In genomic region chr1:170147651-170148448, GRCm38 (mm10) we compare ENCODE assay signal across 12 mouse cellular contexts. TPM values are rescaled to one million over a fixed set of nuclear protein-coding genes. Genes with fewer than 3 reads are reported as not detected.
DNase-seq lines count a peak whose midpoint lies in the region; ATAC-seq lines count a peak whose summit lies in the region.
"Had no signal": no experiment of that assay in that cellular context is flagged by ENCODE, and none has a peak within 500 bp of the region (broad histone marks: within the 10 kb centered on the region; RNA-seq: fewer than 3 reads in every experiment).

No protein-coding gene starts in this region.

- H3K36me3 ChIP-seq in heart, embryonic 13.5 days, result peaks cover 84% of the 10 kb centered on the region
- H3K36me3 ChIP-seq in heart, embryonic 11.5 days (ENCODE audit: control insufficient read depth, insufficient read depth, low read length), result peaks cover 11% of the 10 kb centered on the region
- H3K36me3 ChIP-seq in liver, embryonic 12.5 days, result peaks cover 72% of the 10 kb centered on the region
- peaks cover 20% of the 10 kb centered on the region for H3K36me3 ChIP-seq in stomach, embryonic 16.5 days (ENCODE audit: control insufficient read depth, insufficient read depth, low read length)

- H3K4me2 ChIP-seq in heart, embryonic 13.5 days, result no peak overlapping the region
- no peak overlapping the region for H3K4me2 ChIP-seq in heart, embryonic 11.5 days
- H3K4me2 ChIP-seq in liver, embryonic 12.5 days, result peak overlapping the region; percentile 43
- no peak overlapping the region for H3K4me2 ChIP-seq in stomach, embryonic 16.5 days (ENCODE audit: low read depth, low read length)

- WGBS in heart, embryonic 13.5 days, result 75% methylated on average over 9 of the region's 9 CpGs
- WGBS in heart, embryonic 11.5 days (ENCODE audit: insufficient replicate concordance), result 79% methylated on average over 9 of the region's 9 CpGs
- WGBS in liver, embryonic 12.5 days (ENCODE audit: insufficient replicate concordance), result 52% methylated on average over 9 of the region's 9 CpGs
- 78% methylated on average over 9 of the region's 9 CpGs for WGBS in stomach, embryonic 16.5 days

- H3K9me3 ChIP-seq in heart, embryonic 13.5 days, result no peaks in the 10 kb centered on the region
- no peaks in the 10 kb centered on the region for H3K9me3 ChIP-seq in heart, embryonic 11.5 days (replicated peaks; ENCODE audit: control insufficient read depth, low read length)
- no peaks in the 10 kb centered on the region for H3K9me3 ChIP-seq in liver, embryonic 12.5 days (replicated peaks)
- H3K9me3 ChIP-seq in stomach, embryonic 16.5 days (replicated peaks; ENCODE audit: control insufficient read depth, low read length), result no peaks in the 10 kb centered on the region

- H3K4me1 ChIP-seq in heart, embryonic 13.5 days, result peaks cover 15% of the 10 kb centered on the region
- H3K4me1 ChIP-seq in heart, embryonic 11.5 days (ENCODE audit: control insufficient read depth, insufficient read depth, low read length), result peaks cover 6% of the 10 kb centered on the region; the same call in 1 of the 2 replicates
- peaks cover 29% of the 10 kb centered on the region for H3K4me1 ChIP-seq in liver, embryonic 12.5 days
- H3K4me1 ChIP-seq in stomach, embryonic 16.5 days (ENCODE audit: control insufficient read depth, insufficient read depth, low read length), result 0 out of 2 replicates have a peak, but pooled peaks cover 3% of the 10 kb centered on the region

- peak; percentile 45 for DNase-seq in NIH3T3 (ENCODE audit: low read depth)
- no peak for DNase-seq in embryo, embryonic 11 days
- DNase-seq in cerebellum, adult 11-12 months, result no peak
- no peak for DNase-seq in right cerebral cortex, postnatal 4 days
- DNase-seq: cerebellum, adult 9-10 months had no signal

- peak overlapping the region; percentile 43; the same call in 1 of the 2 replicates for H3K27ac ChIP-seq in heart, embryonic 13.5 days (replicated peaks)
- no peak overlapping the region for H3K27ac ChIP-seq in heart, embryonic 11.5 days (ENCODE audit: low read depth, low read length)
- peak overlapping the region; percentile 87 for H3K27ac ChIP-seq in liver, embryonic 12.5 days
- H3K27ac ChIP-seq in stomach, embryonic 16.5 days (ENCODE audit: low read length), result no peak overlapping the region
- H3K27ac ChIP-seq: hindbrain, postnatal 0 days; macrophage had no signal

- no peak overlapping the region for H3K9ac ChIP-seq in heart, embryonic 13.5 days
- no peak overlapping the region for H3K9ac ChIP-seq in heart, embryonic 11.5 days (ENCODE audit: low read depth, low read length)
- H3K9ac ChIP-seq in liver, embryonic 12.5 days, result no peak overlapping the region
- H3K9ac ChIP-seq in stomach, embryonic 16.5 days (ENCODE audit: low read length), result no peak overlapping the region

- ATAC-seq in heart, embryonic 13.5 days (ENCODE audit: extremely low read depth, insufficient number of reproducible peaks, low FRiP score, low TSS enrichment), result no peak
- ATAC-seq in heart, embryonic 11.5 days (replicated peaks; ENCODE audit: insufficient number of reproducible peaks, low FRiP score, low TSS enrichment), result no peak
- ATAC-seq in liver, embryonic 12.5 days, result peak; percentile 76
- peak; percentile 44; the same call in 1 of the 2 replicates for ATAC-seq in stomach, embryonic 16.5 days (ENCODE audit: insufficient read depth, low FRiP score)
- ATAC-seq: hindbrain, postnatal 0 days had no signal

- H3K27me3 ChIP-seq in heart, embryonic 13.5 days (replicated peaks), result no peaks in the 10 kb centered on the region
- no peaks in the 10 kb centered on the region for H3K27me3 ChIP-seq in heart, embryonic 11.5 days (ENCODE audit: control insufficient read depth, insufficient read depth, low read length)
- no peaks in the 10 kb centered on the region for H3K27me3 ChIP-seq in liver, embryonic 12.5 days (replicated peaks)
- no peaks in the 10 kb centered on the region for H3K27me3 ChIP-seq in stomach, embryonic 16.5 days (ENCODE audit: control insufficient read depth, insufficient read depth, low read length)
- H3K27me3 ChIP-seq: CH12.LX had no signal

- H3K4me3 ChIP-seq in heart, embryonic 13.5 days, result no peak overlapping the region
- H3K4me3 ChIP-seq in heart, embryonic 11.5 days (ENCODE audit: low read depth, low read length), result no peak overlapping the region
- no peak overlapping the region for H3K4me3 ChIP-seq in liver, embryonic 12.5 days
- H3K4me3 ChIP-seq in stomach, embryonic 16.5 days (replicated peaks; ENCODE audit: low read length), result no peak overlapping the region

RNA-seq across cellular contexts. Expression of gene Uap1, which starts 26.9 kb away (rescaled TPM):
- polyA plus RNA-seq in heart, embryonic 13.5 days (2015; fragmentation: Nextera tagmentation; extraction: Ambion mirVana), result 42.4 and 46.1 TPM in 2 replicates
- polyA plus RNA-seq in heart, embryonic 11.5 days (2014; fragmentation: Nextera tagmentation; extraction: Ambion mirVana), result 58.6 and 67.6 TPM in 2 replicates
- polyA plus RNA-seq in liver, embryonic 12.5 days (2016; fragmentation: Nextera tagmentation; extraction: Ambion mirVana), result 40.3 and 43.1 TPM in 2 replicates
- 58.9 and 64.0 TPM in 2 replicates for polyA plus RNA-seq in stomach, embryonic 16.5 days (2015; fragmentation: Nextera tagmentation; extraction: Ambion mirVana)

RNA-seq across cellular contexts. Expression of gene Ddr2, which starts 37.3 kb away (rescaled TPM):
- 9.1 and 11.2 TPM in 2 replicates for polyA plus RNA-seq in heart, embryonic 13.5 days (2015; fragmentation: Nextera tagmentation; extraction: Ambion mirVana)
- polyA plus RNA-seq in heart, embryonic 11.5 days (2014; fragmentation: Nextera tagmentation; extraction: Ambion mirVana), result 10.2 and 10.7 TPM in 2 replicates
- 2.4 and 3.1 TPM in 2 replicates for polyA plus RNA-seq in liver, embryonic 12.5 days (2016; fragmentation: Nextera tagmentation; extraction: Ambion mirVana)
- 57.1 and 60.3 TPM in 2 replicates for polyA plus RNA-seq in stomach, embryonic 16.5 days (2015; fragmentation: Nextera tagmentation; extraction: Ambion mirVana)

Comparison
In these comparisons a context has a peak if more than half of its experiments do, and no peak if none do; other contexts are left out.
1. H3K27ac ChIP-seq: peak in heart, embryonic 13.5 days (single experiment) and liver, embryonic 12.5 days (single experiment); none in heart, embryonic 11.5 days (single experiment) and stomach, embryonic 16.5 days (single experiment).
2. ATAC-seq: peak in liver, embryonic 12.5 days (single experiment) and stomach, embryonic 16.5 days (single experiment); none in heart, embryonic 13.5 days (single experiment) and heart, embryonic 11.5 days (single experiment).